Mouse (Mus musculus): ENCODE measurements around the gene Pim2. TPM values are rescaled to one million over a fixed set of nuclear protein-coding genes. Genes with fewer than 3 reads are reported as not detected.

Pim2 gene
- 3.1 and 3.5 TPM in 2 replicates for polyA plus RNA-seq (2015; fragmentation: Nextera tagmentation; extraction: Ambion mirVana)

DNA sequence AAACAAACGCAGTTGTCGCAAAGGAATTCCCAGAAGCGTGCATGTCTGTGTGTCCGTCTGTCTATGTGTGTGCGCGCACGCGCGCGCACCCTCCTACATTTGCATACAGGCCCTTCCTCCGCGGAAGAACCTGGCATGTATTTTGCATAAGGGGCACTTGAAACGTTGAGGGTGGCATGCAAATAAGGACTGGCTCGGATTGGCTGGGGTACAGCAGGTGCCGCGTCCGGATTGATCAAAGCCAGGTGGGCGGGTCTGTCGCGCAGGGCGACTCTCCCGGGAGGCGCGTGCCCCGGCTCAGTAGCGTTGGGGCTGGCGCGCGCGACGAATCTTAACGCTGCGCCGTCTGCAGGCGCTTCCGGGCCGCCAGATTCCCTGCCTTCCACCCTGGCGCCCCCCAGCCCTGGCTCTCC, at the start of gene Pim2:
Gene Pim2 (plus strand): TSS at position 256 of the 413 bp plus-strand sequence.
- WGBS (ENCODE audit: insufficient replicate concordance), result 9% methylated on average over 38 of the region's 38 CpGs
- Histone ChIP-seq H3K4me3 (ENCODE audit: low read depth, low read length) (peak within 1 kb of the TSS; percentile 57), H3K27me3 (ENCODE audit: control insufficient read depth, insufficient read depth, low read depth, low read length) (peaks cover 2% of the 10 kb centered on the region; the same call in 1 of the 2 replicates), H3K36me3 (ENCODE audit: control insufficient read depth, insufficient read depth) (peaks cover 24% of the 10 kb centered on the region), H3K9ac (ENCODE audit: low read depth, low read length) (peak within 1 kb of the TSS; percentile 46; the same call in 1 of the 2 replicates), H3K9me3 (replicated peaks; ENCODE audit: control insufficient read depth, low read length) (no peaks in the 10 kb centered on the region), H3K4me2 (ENCODE audit: low read depth, low read length) (peak within 1 kb of the TSS; percentile 89), H3K4me1 (ENCODE audit: control insufficient read depth, low read depth, low read length) (peaks cover 15% of the 10 kb centered on the region), H3K27ac (ENCODE audit: low read length) (no peak within 1 kb of the TSS)
- peak; percentile 97 for ATAC-seq (ENCODE audit: low read depth)

DNA sequence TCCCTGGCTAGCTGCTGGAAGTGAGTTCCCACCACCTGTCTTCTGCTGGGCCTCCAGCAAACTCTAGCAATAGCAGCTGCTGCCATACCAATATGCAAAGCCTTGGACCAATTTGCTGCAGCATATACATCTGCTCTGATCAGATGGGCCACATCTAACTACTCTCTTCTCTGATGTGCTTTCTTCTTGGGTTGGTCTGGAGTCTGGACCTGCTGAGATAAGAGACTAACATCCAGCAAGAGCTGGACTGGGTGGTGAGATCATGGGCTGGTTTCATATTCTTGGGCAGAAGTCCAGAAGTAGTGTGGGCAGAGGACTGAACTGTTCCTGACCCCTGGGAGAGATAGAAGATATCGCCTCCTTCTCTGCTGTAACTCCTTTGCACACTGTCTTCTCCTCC, 40.9 kb upstream of the Pim2 start:
- Histone ChIP-seq H3K4me2 (ENCODE audit: low read depth, low read length) (peak overlapping the region; percentile 55), H3K9me3 (replicated peaks; ENCODE audit: control insufficient read depth, low read length) (no peaks in the 10 kb centered on the region), H3K27ac (ENCODE audit: low read length) (peak overlapping the region; percentile 97), H3K4me1 (ENCODE audit: control insufficient read depth, low read depth, low read length) (peaks cover 50% of the 10 kb centered on the region), H3K9ac (ENCODE audit: low read depth, low read length) (peak overlapping the region; percentile 52), H3K4me3 (ENCODE audit: low read depth, low read length) (peak overlapping the region; percentile 13), H3K27me3 (ENCODE audit: control insufficient read depth, insufficient read depth, low read depth, low read length) (no peaks in the 10 kb centered on the region), H3K36me3 (ENCODE audit: control insufficient read depth, insufficient read depth) (no peaks in the 10 kb centered on the region)
- ATAC-seq (ENCODE audit: low read depth), result peak; percentile 54
- WGBS (ENCODE audit: insufficient replicate concordance), result 17% methylated on average over 1 of the region's 1 CpGs

DNA sequence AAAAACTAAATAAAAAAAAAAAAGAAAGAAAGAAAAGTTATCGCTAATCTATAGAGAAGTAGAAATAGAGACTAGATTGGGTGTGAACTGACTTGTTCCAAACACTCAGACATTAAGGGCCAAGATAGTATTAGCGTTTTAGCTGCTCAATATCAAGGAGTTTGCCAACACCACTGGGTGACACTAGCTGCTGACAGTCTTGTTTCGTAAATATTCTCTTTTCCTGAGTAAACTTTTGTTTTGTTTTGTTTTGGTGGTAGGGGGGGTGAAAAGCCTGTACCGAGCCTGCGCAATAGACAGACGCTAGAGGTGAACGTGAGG, 37.3 kb upstream of the Pim2 start:
- Histone ChIP-seq H3K9me3 (replicated peaks; ENCODE audit: control insufficient read depth, low read length) (no peaks in the 10 kb centered on the region), H3K36me3 (ENCODE audit: control insufficient read depth, insufficient read depth) (no peaks in the 10 kb centered on the region), H3K4me1 (ENCODE audit: control insufficient read depth, low read depth, low read length) (peaks cover 47% of the 10 kb centered on the region), H3K27ac (ENCODE audit: low read length) (peak overlapping the region; percentile 98), H3K4me2 (ENCODE audit: low read depth, low read length) (peak overlapping the region; percentile 60), H3K27me3 (ENCODE audit: control insufficient read depth, insufficient read depth, low read depth, low read length) (no peaks in the 10 kb centered on the region), H3K4me3 (ENCODE audit: low read depth, low read length) (peak overlapping the region; percentile 39), H3K9ac (ENCODE audit: low read depth, low read length) (peak overlapping the region; percentile 36)
- 22% methylated on average over 7 of the region's 7 CpGs for WGBS (ENCODE audit: insufficient replicate concordance)
- no peak for ATAC-seq (ENCODE audit: low read depth)

- Histone ChIP-seq H3K4me1 (ENCODE audit: control insufficient read depth, low read depth, low read length) (peaks cover 42% of the 10 kb centered on the region), H3K27ac (ENCODE audit: low read length) (peak within 1 kb of the TSS; percentile 98), H3K4me2 (ENCODE audit: low read depth, low read length) (peak within 1 kb of the TSS; percentile 61), H3K36me3 (ENCODE audit: control insufficient read depth, insufficient read depth) (no peaks in the 10 kb centered on the region), H3K4me3 (ENCODE audit: low read depth, low read length) (peak within 1 kb of the TSS; percentile 84), H3K27me3 (ENCODE audit: control insufficient read depth, insufficient read depth, low read depth, low read length) (no peaks in the 10 kb centered on the region), H3K9me3 (replicated peaks; ENCODE audit: control insufficient read depth, low read length) (no peaks in the 10 kb centered on the region), H3K9ac (ENCODE audit: low read depth, low read length) (peak within 1 kb of the TSS; percentile 90)
- 14% methylated on average over 74 of the region's 74 CpGs for WGBS (ENCODE audit: insufficient replicate concordance)
- ATAC-seq (ENCODE audit: low read depth), result peak; percentile 91
These were observed 36.6 kb upstream of the Pim2 start, which contains the start of gene Otud5 for GRCm38 (mm10) chrX:7841163-7842162. Gene Otud5, plus strand, starts transcription at chrX:7841364.

GRCm38 (mm10) chrX:7842318-7842717, 35.7 kb upstream of the Pim2 start:
- Histone ChIP-seq H3K9ac (ENCODE audit: low read depth, low read length) (peak overlapping the region; percentile 90), H3K4me2 (ENCODE audit: low read depth, low read length) (peak overlapping the region; percentile 37), H3K27me3 (ENCODE audit: control insufficient read depth, insufficient read depth, low read depth, low read length) (no peaks in the 10 kb centered on the region), H3K36me3 (ENCODE audit: control insufficient read depth, insufficient read depth) (no peaks in the 10 kb centered on the region), H3K27ac (ENCODE audit: low read length) (peak overlapping the region; percentile 98), H3K4me3 (ENCODE audit: low read depth, low read length) (peak overlapping the region; percentile 84), H3K9me3 (replicated peaks; ENCODE audit: control insufficient read depth, low read length) (no peaks in the 10 kb centered on the region), H3K4me1 (ENCODE audit: control insufficient read depth, low read depth, low read length) (peaks cover 34% of the 10 kb centered on the region)
- peak; percentile 3 for ATAC-seq (ENCODE audit: low read depth)
- WGBS (ENCODE audit: insufficient replicate concordance), result 10% methylated on average over 40 of the region's 42 CpGs

DNA sequence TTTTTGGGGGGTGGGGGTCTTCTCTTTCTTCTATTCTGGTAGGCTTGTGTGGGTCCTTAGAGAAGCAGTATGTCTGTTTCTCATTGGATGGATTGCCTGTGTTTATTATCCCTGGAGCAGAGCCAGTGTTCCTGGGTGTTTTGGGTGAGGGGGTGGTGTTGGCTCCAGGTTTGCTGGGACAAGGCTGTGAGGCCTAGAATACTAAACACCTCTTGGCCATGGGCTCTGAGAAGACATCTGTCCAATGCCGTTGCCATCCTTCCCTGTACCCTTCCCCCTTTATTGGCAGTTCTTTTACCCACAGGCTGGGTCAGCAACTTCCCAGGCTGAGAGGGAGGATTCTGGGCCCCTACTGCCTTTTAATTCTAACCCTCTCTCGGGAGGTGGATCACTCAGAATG, 30.2 kb upstream of the Pim2 start:
- H3K9ac ChIP-seq (ENCODE audit: low read depth, low read length), result no peak overlapping the region
- H3K4me3 ChIP-seq (ENCODE audit: low read depth, low read length), result no peak overlapping the region
- H3K4me1 ChIP-seq (ENCODE audit: control insufficient read depth, low read depth, low read length), result peaks cover 6% of the 10 kb centered on the region
- H3K27ac ChIP-seq (ENCODE audit: low read length), result no peak overlapping the region
- peaks cover 7% of the 10 kb centered on the region for H3K36me3 ChIP-seq (ENCODE audit: control insufficient read depth, insufficient read depth)
- H3K9me3 ChIP-seq (replicated peaks; ENCODE audit: control insufficient read depth, low read length), result no peaks in the 10 kb centered on the region
- WGBS (ENCODE audit: insufficient replicate concordance), result 66% methylated on average over 2 of the region's 2 CpGs
- ATAC-seq (ENCODE audit: low read depth), result no peak
- no peaks in the 10 kb centered on the region for H3K27me3 ChIP-seq (ENCODE audit: control insufficient read depth, insufficient read depth, low read depth, low read length)
- H3K4me2 ChIP-seq (ENCODE audit: low read depth, low read length), result no peak overlapping the region

GRCm38 (mm10) chrX:7854578-7854977, 23.5 kb upstream of the Pim2 start:
- Histone ChIP-seq H3K9me3 (replicated peaks; ENCODE audit: control insufficient read depth, low read length) (no peaks in the 10 kb centered on the region), H3K4me2 (ENCODE audit: low read depth, low read length) (no peak overlapping the region), H3K9ac (ENCODE audit: low read depth, low read length) (no peak overlapping the region), H3K4me1 (ENCODE audit: control insufficient read depth, low read depth, low read length) (peaks cover 4% of the 10 kb centered on the region), H3K4me3 (ENCODE audit: low read depth, low read length) (no peak overlapping the region), H3K27ac (ENCODE audit: low read length) (no peak overlapping the region), H3K36me3 (ENCODE audit: control insufficient read depth, insufficient read depth) (peaks cover 5% of the 10 kb centered on the region), H3K27me3 (ENCODE audit: control insufficient read depth, insufficient read depth, low read depth, low read length) (no peaks in the 10 kb centered on the region)
- 25% methylated on average over 2 of the region's 2 CpGs for WGBS (ENCODE audit: insufficient replicate concordance)
- no peak for ATAC-seq (ENCODE audit: low read depth)

- WGBS (ENCODE audit: insufficient replicate concordance), result 47% methylated on average over 3 of the region's 3 CpGs
- H3K9ac ChIP-seq (ENCODE audit: low read depth, low read length), result no peak overlapping the region
- no peaks in the 10 kb centered on the region for H3K36me3 ChIP-seq (ENCODE audit: control insufficient read depth, insufficient read depth)
- no peak overlapping the region for H3K4me3 ChIP-seq (ENCODE audit: low read depth, low read length)
- H3K4me1 ChIP-seq (ENCODE audit: control insufficient read depth, low read depth, low read length), result peaks cover 18% of the 10 kb centered on the region
- H3K27me3 ChIP-seq (ENCODE audit: control insufficient read depth, insufficient read depth, low read depth, low read length), result no peaks in the 10 kb centered on the region
- peak overlapping the region; percentile 35; the same call in 1 of the 2 replicates for H3K27ac ChIP-seq (ENCODE audit: low read length)
- H3K9me3 ChIP-seq (replicated peaks; ENCODE audit: control insufficient read depth, low read length), result no peaks in the 10 kb centered on the region
- peak; percentile 71 for ATAC-seq (ENCODE audit: low read depth)
- H3K4me2 ChIP-seq (ENCODE audit: low read depth, low read length), result no peak overlapping the region
These were observed 18.8 kb upstream of the Pim2 start for GRCm38 (mm10) chrX:7859191-7859753.

DNA sequence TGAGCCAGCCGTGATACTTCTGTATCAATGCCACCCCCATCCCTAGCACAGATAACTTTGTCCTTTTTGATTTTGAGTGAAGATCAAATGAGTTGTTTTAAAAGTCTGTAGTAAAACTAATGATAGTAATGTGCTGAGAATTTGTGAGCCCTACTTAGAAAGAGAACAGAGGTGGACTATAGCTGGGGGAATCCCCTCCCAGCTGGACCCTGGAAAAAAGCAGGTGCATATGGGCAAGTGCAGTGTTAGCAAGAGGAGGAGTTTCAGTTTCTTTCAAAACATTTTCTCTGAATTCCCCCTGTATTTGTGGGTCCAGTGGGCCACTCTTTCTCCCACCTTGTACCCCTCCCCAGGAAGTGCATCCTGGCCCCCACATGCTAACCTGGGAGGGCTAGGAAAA, 14.9 kb upstream of the Pim2 start:
- Histone ChIP-seq H3K4me3 (ENCODE audit: low read depth, low read length) (no peak overlapping the region), H3K27ac (ENCODE audit: low read length) (no peak overlapping the region), H3K4me2 (ENCODE audit: low read depth, low read length) (no peak overlapping the region), H3K9me3 (replicated peaks; ENCODE audit: control insufficient read depth, low read length) (no peaks in the 10 kb centered on the region), H3K36me3 (ENCODE audit: control insufficient read depth, insufficient read depth) (peaks cover 8% of the 10 kb centered on the region; the same call in 1 of the 2 replicates), H3K27me3 (ENCODE audit: control insufficient read depth, insufficient read depth, low read depth, low read length) (no peaks in the 10 kb centered on the region), H3K9ac (ENCODE audit: low read depth, low read length) (no peak overlapping the region), H3K4me1 (ENCODE audit: control insufficient read depth, low read depth, low read length) (peaks cover 18% of the 10 kb centered on the region)
- WGBS (ENCODE audit: insufficient replicate concordance), result 85% methylated on average over 1 of the region's 1 CpGs
- no peak for ATAC-seq (ENCODE audit: low read depth)

Data from liver, embryonic 16.5 days (tissue).